In the genomic region with DNA sequence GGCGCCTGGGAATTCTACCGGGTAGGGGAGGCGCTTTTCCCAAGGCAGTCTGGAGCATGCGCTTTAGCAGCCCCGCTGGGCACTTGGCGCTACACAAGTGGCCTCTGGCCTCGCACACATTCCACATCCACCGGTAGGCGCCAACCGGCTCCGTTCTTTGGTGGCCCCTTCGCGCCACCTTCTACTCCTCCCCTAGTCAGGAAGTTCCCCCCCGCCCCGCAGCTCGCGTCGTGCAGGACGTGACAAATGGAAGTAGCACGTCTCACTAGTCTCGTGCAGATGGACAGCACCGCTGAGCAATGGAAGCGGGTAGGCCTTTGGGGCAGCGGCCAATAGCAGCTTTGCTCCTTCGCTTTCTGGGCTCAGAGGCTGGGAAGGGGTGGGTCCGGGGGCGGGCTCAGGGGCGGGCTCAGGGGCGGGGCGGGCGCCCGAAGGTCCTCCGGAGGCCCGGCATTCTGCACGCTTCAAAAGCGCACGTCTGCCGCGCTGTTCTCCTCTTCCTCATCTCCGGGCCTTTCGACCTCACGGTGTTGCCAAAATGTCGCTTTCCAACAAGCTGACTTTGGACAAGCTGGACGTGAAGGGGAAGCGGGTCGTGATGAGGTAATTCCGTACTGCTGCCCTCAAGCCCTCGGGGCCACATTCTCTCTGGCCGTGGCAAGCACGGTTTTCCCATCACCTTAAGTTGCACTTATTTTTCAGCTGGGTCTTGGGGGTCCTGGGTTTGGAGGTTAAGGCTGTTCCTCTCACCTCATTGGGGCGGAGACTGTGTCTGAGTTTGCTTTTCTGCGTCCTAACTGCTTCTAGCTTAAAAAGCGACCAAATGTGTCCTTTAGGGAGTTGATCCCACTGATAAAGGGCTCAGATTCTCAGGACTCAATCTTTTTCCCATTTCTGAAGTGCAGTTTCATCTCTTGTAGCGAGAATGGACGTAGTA, we compare ENCODE assay signal across 8 mouse cellular contexts. TPM values are rescaled to one million over a fixed set of nuclear protein-coding genes. Genes with fewer than 3 reads are reported as not detected.
DNase-seq lines count a peak whose midpoint lies in the region; ATAC-seq and TF ChIP-seq lines count a peak whose summit lies in the region.

Gene Pgk1, plus strand, starts transcription at position 388 of the 937 bp plus-strand sequence.

- peaks cover 14 to 25% of the 10 kb centered on the region in 2 experiments for H3K36me3 ChIP-seq in MEL (ENCODE audit: control insufficient read depth in 1 of 2, insufficient read depth in 2 of 2, low read length in 2 of 2)
- no peaks in the 10 kb centered on the region for H3K36me3 ChIP-seq in forebrain, postnatal 0 days (ENCODE audit: insufficient read depth)
- H3K36me3 ChIP-seq in lung, embryonic 15.5 days = no peaks in the 10 kb centered on the region

- H3K4me2 ChIP-seq in forebrain, postnatal 0 days (ENCODE audit: low read depth) = peak within 1 kb of the TSS; percentile 59
- H3K4me2 ChIP-seq in lung, embryonic 15.5 days = peak within 1 kb of the TSS; percentile 58

- ATAC-seq in forebrain, postnatal 0 days = peak; percentile 98
- peak; percentile 98 for ATAC-seq in lung, embryonic 15.5 days (ENCODE audit: borderline replicate concordance, extremely low read depth, low FRiP score, low TSS enrichment)

- no peak for TF ChIP-seq RAD21 in MEL (IDR thresholded peaks at IDR 0.05; ENCODE audit: low read depth, low read length)

- peak within 1 kb of the TSS; percentile 91 to 99 for H3K4me3 ChIP-seq in MEL (ENCODE audit: control insufficient read depth in 1 of 2, insufficient read depth in 1 of 2, low read depth in 2 of 2, low read length in 2 of 2)
- peak within 1 kb of the TSS; percentile 97 for H3K4me3 ChIP-seq in cerebellum, adult 2 months (replicated peaks; ENCODE audit: insufficient read depth, low read depth, low read length)
- peak within 1 kb of the TSS; percentile 44 for H3K4me3 ChIP-seq in forebrain, postnatal 0 days (ENCODE audit: low read depth, low read length)
- H3K4me3 ChIP-seq in lung, embryonic 15.5 days = peak within 1 kb of the TSS; percentile 55

- H3K79me2 ChIP-seq in MEL (ENCODE audit: control insufficient read depth, insufficient read depth, low read length, poor library complexity) = peaks cover 42% of the 10 kb centered on the region

- H3K27ac ChIP-seq in MEL (ENCODE audit: control insufficient read depth, low read depth, low read length) = peak within 1 kb of the TSS; percentile 63
- peak within 1 kb of the TSS; percentile 71 for H3K27ac ChIP-seq in cerebellum, adult 2 months (ENCODE audit: insufficient read depth, low read length)
- peak within 1 kb of the TSS; percentile 79 for H3K27ac ChIP-seq in forebrain, postnatal 0 days (ENCODE audit: low read depth, low read length)
- peak within 1 kb of the TSS; percentile 91 for H3K27ac ChIP-seq in lung, embryonic 15.5 days

- no peaks in the 10 kb centered on the region for H3K27me3 ChIP-seq in MEL (ENCODE audit: control insufficient read depth in 1 of 2, insufficient read depth in 2 of 2, low read length in 2 of 2)
- H3K27me3 ChIP-seq in cerebellum, adult 2 months (ENCODE audit: control insufficient read depth, insufficient read depth, low read length) = no peaks in the 10 kb centered on the region
- no peaks in the 10 kb centered on the region for H3K27me3 ChIP-seq in forebrain, postnatal 0 days (ENCODE audit: insufficient read depth, low read length)
- no peaks in the 10 kb centered on the region for H3K27me3 ChIP-seq in lung, embryonic 15.5 days

- no peak for TF ChIP-seq EP300 in MEL (IDR thresholded peaks at IDR 0.05; ENCODE audit: low read depth in 1 of 2, low read length in 2 of 2)

- 7% methylated on average over 55 of the region's 55 CpGs for WGBS in cerebellum, adult 2 months
- 25% methylated on average over 55 of the region's 55 CpGs for WGBS in forebrain, postnatal 0 days
- WGBS in lung, embryonic 15.5 days = 12% methylated on average over 52 of the region's 55 CpGs

- H3K4me1 ChIP-seq in MEL (ENCODE audit: control insufficient read depth in 1 of 2, insufficient read depth in 2 of 2, low read length in 2 of 2) = peaks cover 0 to 13% of the 10 kb centered on the region in 2 experiments; a peak in 3 of 4 replicates
- H3K4me1 ChIP-seq in cerebellum, adult 2 months (ENCODE audit: control insufficient read depth, insufficient read depth, low read length) = peaks cover 2% of the 10 kb centered on the region; the same call in 1 of the 2 replicates
- H3K4me1 ChIP-seq in forebrain, postnatal 0 days (ENCODE audit: insufficient read depth) = peaks cover 4% of the 10 kb centered on the region
- H3K4me1 ChIP-seq in lung, embryonic 15.5 days = 0 out of 2 replicates have a peak, but pooled peaks cover 15% of the 10 kb centered on the region

- no peak for TF ChIP-seq CTCF in MEL (IDR thresholded peaks at IDR 0.05 in 2 of 3, conservative IDR thresholded peaks at IDR 0.05 in 1 of 3; ENCODE audit: control insufficient read depth in 1 of 3, insufficient read depth in 1 of 3, low read depth in 2 of 3, low read length in 3 of 3, poor library complexity in 1 of 3, severe bottlenecking in 1 of 3)
- TF ChIP-seq CTCF in cerebellum, adult 2 months (IDR thresholded peaks at IDR 0.05; ENCODE audit: borderline replicate concordance, insufficient read depth, low read depth, low read length) = 0 out of 2 replicates have a peak, but pooled peaks have one; percentile 13
- peak; percentile 22; the same call in 1 of the 2 replicates for TF ChIP-seq CTCF in forebrain, postnatal 0 days (IDR thresholded peaks at IDR 0.05; ENCODE audit: low read depth)

- no peaks in the 10 kb centered on the region for H3K9me3 ChIP-seq in MEL (replicated peaks; ENCODE audit: insufficient read depth, low read length)
- no peaks in the 10 kb centered on the region for H3K9me3 ChIP-seq in forebrain, postnatal 0 days (ENCODE audit: low read length)
- H3K9me3 ChIP-seq in lung, embryonic 15.5 days = no peaks in the 10 kb centered on the region

- H3K9ac ChIP-seq in MEL (ENCODE audit: control insufficient read depth, low read depth, low read length, poor library complexity, severe bottlenecking) = peak within 1 kb of the TSS; percentile 88
- H3K9ac ChIP-seq in forebrain, postnatal 0 days = peak within 1 kb of the TSS; percentile 54
- peak within 1 kb of the TSS; percentile 48 for H3K9ac ChIP-seq in lung, embryonic 15.5 days

- DNase-seq in MEL (ENCODE audit: low read depth, low spot score) = peak; percentile 96
- DNase-seq in cerebellum, adult 2 months = peak; percentile 85 to 97
- DNase-seq in forebrain, postnatal 0 days = peak; percentile 95
- peak; percentile 85 for DNase-seq in heart, postnatal 4 days
- peak; percentile 91 to 92 for DNase-seq in layer of hippocampus, adult 8-10 months (ENCODE audit: low spot score in 2 of 2)
- DNase-seq in ovary, adult 18-20 months (ENCODE audit: low spot score) = peak; percentile 91
- DNase-seq in thymus, postnatal 0 days (ENCODE audit: low spot score) = peak; percentile 92

- TF ChIP-seq POLR2A in MEL (IDR thresholded peaks at IDR 0.05; ENCODE audit: control insufficient read depth in 1 of 2, insufficient read depth in 1 of 2, low read depth in 1 of 2, low read length in 2 of 2, poor library complexity in 1 of 2) = peak in 1 of 2 experiments; percentile 70; a peak in 3 of 4 replicates
- TF ChIP-seq POLR2A in cerebellum, adult 2 months (IDR thresholded peaks at IDR 0.05; ENCODE audit: borderline replicate concordance, insufficient read depth, low read length) = peak; percentile 32; the same call in 1 of the 2 replicates

TF ChIP-seq in MEL, 35 proteins besides CTCF, POLR2A, EP300 and RAD21 (continues in another document):
- TF ChIP-seq SIN3A (IDR thresholded peaks at IDR 0.05; ENCODE audit: low read length) = peak; percentile 28; the same call in 1 of the 2 replicates
- peak; percentile 76 for TF ChIP-seq ELF1 (IDR thresholded peaks at IDR 0.05; ENCODE audit: low read depth, low read length)
- TF ChIP-seq USF2 (IDR thresholded peaks at IDR 0.05; ENCODE audit: borderline replicate concordance in 1 of 2, insufficient read depth in 1 of 2, low read depth in 1 of 2, low read length in 2 of 2) = no peak
- TF ChIP-seq E2F4 (IDR thresholded peaks at IDR 0.05; ENCODE audit: borderline replicate concordance, low read depth, low read length) = peak; percentile 81; the same call in 1 of the 2 replicates
- TF ChIP-seq MAFK (IDR thresholded peaks at IDR 0.05; ENCODE audit: borderline replicate concordance, low read depth, low read length) = no peak
- peak; percentile 24; the same call in 1 of the 2 replicates for TF ChIP-seq CHD2 (IDR thresholded peaks at IDR 0.05; ENCODE audit: low read length)
- TF ChIP-seq POLR2AphosphoS5 (IDR thresholded peaks at IDR 0.05; ENCODE audit: borderline replicate concordance, low read depth, low read length) = no peak
- no peak for TF ChIP-seq GABPA (IDR thresholded peaks at IDR 0.05; ENCODE audit: low read depth, low read length)
- TF ChIP-seq UBTF (IDR thresholded peaks at IDR 0.05; ENCODE audit: borderline replicate concordance, insufficient read depth, low read depth, low read length) = no peak
- TF ChIP-seq NELFE (IDR thresholded peaks at IDR 0.05; ENCODE audit: low read depth, low read length) = peak; percentile 61
- TF ChIP-seq GATA1 (IDR thresholded peaks at IDR 0.05; ENCODE audit: low read depth, low read length) = no peak
- no peak for TF ChIP-seq TAL1 (IDR thresholded peaks at IDR 0.05; ENCODE audit: low read length)
- TF ChIP-seq TBP (IDR thresholded peaks at IDR 0.05; ENCODE audit: low read depth, low read length) = 0 out of 2 replicates have a peak, but pooled peaks have one; percentile 11
- peak; percentile 41; the same call in 1 of the 2 replicates for TF ChIP-seq MAX (IDR thresholded peaks at IDR 0.05; ENCODE audit: low read length)
- TF ChIP-seq NRF1 (IDR thresholded peaks at IDR 0.05; ENCODE audit: insufficient read depth, low read depth, low read length, poor library complexity, severe bottlenecking) = peak; percentile 72
- peak; percentile 52; the same call in 1 of the 2 replicates for TF ChIP-seq BHLHE40 (IDR thresholded peaks at IDR 0.05; ENCODE audit: borderline replicate concordance, low read depth, low read length)
- no peak for TF ChIP-seq POLR2AphosphoS2 (IDR thresholded peaks at IDR 0.05; ENCODE audit: low read length)
- no peak for TF ChIP-seq USF1 (IDR thresholded peaks at IDR 0.05; ENCODE audit: low read depth, low read length)

RNA-seq across cellular contexts. Expression of gene Pgk1, which starts in this region (rescaled TPM):
- 528 and 991 TPM in 2 replicates for total RNA-seq in MEL (2012; rRNA removed)
- polyA plus RNA-seq in MEL (2012; ENCODE audit: insufficient read depth in 1 of 2, insufficient read length in 2 of 2, low read depth in 1 of 2, low replicate concordance in 2 of 2, missing spikeins in 1 of 2) = 100 to 1,000 TPM; 285 to 890 TPM
- polyA plus RNA-seq in cerebellum, adult 2 months (2012; rRNA removed) = 508 and 511 TPM in 2 replicates
- total RNA-seq in forebrain, postnatal 0 days (2014; rRNA removed) = 245 and 251 TPM in 2 replicates
- polyA plus RNA-seq in forebrain, postnatal 0 days (2015; fragmentation: Nextera tagmentation; extraction: Ambion mirVana) = 227 and 230 TPM in 2 replicates
- 100 to 1,000 TPM; 670 to 689 TPM for total RNA-seq in heart, postnatal 4 days (2021)
- total RNA-seq in layer of hippocampus, adult 8-10 months (2022) = 100 to 1,000 TPM; 431 to 479 (median 458) TPM
- 298 and 301 TPM in 2 replicates for polyA plus RNA-seq in lung, embryonic 15.5 days (2015; fragmentation: Nextera tagmentation; extraction: Ambion mirVana)
- polyA plus RNA-seq in thymus, postnatal 0 days (2015; fragmentation: Nextera tagmentation; extraction: Ambion mirVana) = 236 and 245 TPM in 2 replicates

Comparison
In these comparisons a context has a peak if more than half of its experiments do, and no peak if none do; other contexts are left out.
1. Peak in every context shown above with its lines: DNase-seq, ATAC-seq, H3K4me3 ChIP-seq and H3K27ac ChIP-seq.
2. H3K4me3 ChIP-seq: peak in every context shown above with its lines; median percentile 97 in cerebellum, adult 2 months; 95 in MEL; 55 in lung, embryonic 15.5 days; 44 in forebrain, postnatal 0 days.
3. CTCF ChIP-seq: peak in cerebellum, adult 2 months (single experiment) and forebrain, postnatal 0 days (single experiment); none in MEL (0 of 3).